Mouse (Mus musculus) MEL (cell line): ENCODE data around the gene Tmem95. TPM values are rescaled to one million over a fixed set of nuclear protein-coding genes. Genes with fewer than 3 reads are reported as not detected.

ENCODE experiments used
- DNase-seq: peaks from one replicate; pipeline ENCODE4 v3.0.0; 2011; ENCODE audit warnings: low read depth, low spot score
- H3K27ac ChIP-seq: 2 replicates; pipeline ENCODE4 v1.5.1; 2012; ENCODE audit warnings: low read depth, mild to moderate bottlenecking, control low read depth, low read length, moderate library complexity; ENCODE audit not compliant: control insufficient read depth
- H3K27me3 ChIP-seq, 2 experiments: fragments of 150-350 bp in 1 of 2; sonication (generic) in 1 of 2; 2 replicates each; pipeline ENCODE4 v1.6.1; 2012; ENCODE audit warnings: low read length in 2 of 2, mild to moderate bottlenecking in 2 of 2, improper control_type of control experiment in 1 of 2, moderate library complexity in 1 of 2; ENCODE audit not compliant: insufficient read depth in 2 of 2, control insufficient read depth in 1 of 2
- H3K36me3 ChIP-seq, 2 experiments: 2 replicates each; pipeline ENCODE4 v1.6.1; 2012 to 2014; ENCODE audit warnings: low read length in 2 of 2, improper control_type of control experiment in 1 of 2, inconsistent platforms in 1 of 2, mild to moderate bottlenecking in 1 of 2; ENCODE audit not compliant: insufficient read depth in 2 of 2, control insufficient read depth in 1 of 2
- H3K4me1 ChIP-seq, 2 experiments: fragments of 150-350 bp in 1 of 2; sonication (generic) in 1 of 2; 2 replicates each; pipeline ENCODE4 v1.6.1; 2012; ENCODE audit warnings: low read length in 2 of 2, improper control_type of control experiment in 1 of 2, mild to moderate bottlenecking in 1 of 2; ENCODE audit not compliant: insufficient read depth in 2 of 2, control insufficient read depth in 1 of 2
- H3K4me3 ChIP-seq, 2 experiments: fragments of 150-350 bp in 1 of 2; sonication (generic) in 1 of 2; 2 replicates each; pipeline ENCODE4 v1.5.1; 2012; ENCODE audit warnings: low read depth in 2 of 2, low read length in 2 of 2, mild to moderate bottlenecking in 2 of 2, moderate library complexity in 2 of 2, control low read depth in 1 of 2, improper control_type of control experiment in 1 of 2; ENCODE audit not compliant: control insufficient read depth in 1 of 2, insufficient read depth in 1 of 2
- H3K79me2 ChIP-seq: 2 replicates; pipeline ENCODE4 v1.6.1; 2012; ENCODE audit warnings: mild to moderate bottlenecking, low read length, moderate library complexity; ENCODE audit not compliant: control insufficient read depth, poor library complexity, insufficient read depth
- H3K9ac ChIP-seq: 2 replicates; pipeline ENCODE4 v1.6.1; 2012; ENCODE audit warnings: low read depth, mild to moderate bottlenecking, control low read depth, low read length, moderate library complexity; ENCODE audit not compliant: control insufficient read depth, poor library complexity, severe bottlenecking
- H3K9me3 ChIP-seq: fragments of 150-350 bp; sonication (generic); replicated peaks from 2 replicates; pipeline ENCODE4 v1.6.1; 2012; ENCODE audit warnings: mild to moderate bottlenecking, low read length, improper control_type of control experiment, moderate library complexity; ENCODE audit not compliant: insufficient read depth
- BHLHE40 ChIP-seq: IDR thresholded peaks from 2 replicates; pipeline ENCODE4 v1.6.1; 2012; ENCODE audit warnings: low read depth, mild to moderate bottlenecking, inconsistent platforms, low read length, improper control_type of control experiment, borderline replicate concordance
- CHD1 ChIP-seq: IDR thresholded peaks from 2 replicates; pipeline ENCODE4 v1.6.1; 2012; ENCODE audit warnings: low read depth, mild to moderate bottlenecking, inconsistent platforms, low read length, improper control_type of control experiment
- CHD2 ChIP-seq: IDR thresholded peaks from 2 replicates; pipeline ENCODE4 v1.6.1; 2011; ENCODE audit warnings: low read length, improper control_type of control experiment
- CTCF ChIP-seq, 3 experiments: IDR thresholded peaks in 2 of 3; conservative IDR thresholded peaks in 1 of 3; 2 replicates each; pipeline ENCODE4 v1.5.1; 2011 to 2012; ENCODE audit warnings: low read length in 3 of 3, low read depth in 2 of 3, mild to moderate bottlenecking in 2 of 3, improper control_type of control experiment in 1 of 3, inconsistent platforms in 1 of 3, mixed read lengths in 1 of 3, moderate library complexity in 1 of 3; ENCODE audit not compliant: control insufficient read depth in 1 of 3, insufficient read depth in 1 of 3, poor library complexity in 1 of 3, severe bottlenecking in 1 of 3
- E2F4 ChIP-seq: IDR thresholded peaks from 2 replicates; pipeline ENCODE4 v1.6.1; 2011; ENCODE audit warnings: low read depth, low read length, improper control_type of control experiment, borderline replicate concordance
- ELF1 ChIP-seq: IDR thresholded peaks from 2 replicates; pipeline ENCODE4 v1.6.1; 2014; ENCODE audit warnings: low read depth, mild to moderate bottlenecking, inconsistent platforms, low read length, improper control_type of control experiment, moderate library complexity
- EP300 ChIP-seq, 2 experiments: IDR thresholded peaks; 2 replicates each; pipeline ENCODE4 v1.6.1; 2011; ENCODE audit warnings: improper control_type of control experiment in 2 of 2, low read length in 2 of 2, low read depth in 1 of 2, mild to moderate bottlenecking in 1 of 2
- ETS1 ChIP-seq: IDR thresholded peaks from 2 replicates; pipeline ENCODE4 v1.6.1; 2012; ENCODE audit warnings: low read depth, mild to moderate bottlenecking, inconsistent platforms, low read length, improper control_type of control experiment, moderate library complexity
- GABPA ChIP-seq: IDR thresholded peaks from 2 replicates; pipeline ENCODE4 v1.6.1; 2012; ENCODE audit warnings: low read depth, mild to moderate bottlenecking, inconsistent platforms, low read length, improper control_type of control experiment, moderate library complexity
- GATA1 ChIP-seq: IDR thresholded peaks from 2 replicates; pipeline ENCODE4 v1.6.1; 2011; ENCODE audit warnings: low read depth, low read length, improper control_type of control experiment
- HCFC1 ChIP-seq: IDR thresholded peaks from 2 replicates; pipeline ENCODE4 v1.6.1; 2012; ENCODE audit warnings: low read depth, mild to moderate bottlenecking, inconsistent platforms, low read length, improper control_type of control experiment, moderate library complexity
- JUND ChIP-seq: IDR thresholded peaks from 2 replicates; pipeline ENCODE4 v1.6.1; 2011; ENCODE audit warnings: low read depth, mild to moderate bottlenecking, improper control_type of control experiment, low read length
- KAT2A ChIP-seq: conservative IDR thresholded peaks from 2 replicates; pipeline ENCODE4 v1.6.1; 2012; ENCODE audit warnings: low read depth, low read length, improper control_type of control experiment, inconsistent platforms
- MAFK ChIP-seq: IDR thresholded peaks from 2 replicates; pipeline ENCODE4 v1.6.1; 2011; ENCODE audit warnings: low read depth, mild to moderate bottlenecking, low read length, improper control_type of control experiment, borderline replicate concordance
- MAX ChIP-seq: IDR thresholded peaks from 2 replicates; pipeline ENCODE4 v1.6.1; 2011; ENCODE audit warnings: low read length, improper control_type of control experiment
- MAZ ChIP-seq: IDR thresholded peaks from 2 replicates; pipeline ENCODE4 v1.6.1; 2012; ENCODE audit warnings: low read depth, mild to moderate bottlenecking, inconsistent platforms, low read length, improper control_type of control experiment
- MEF2A ChIP-seq: IDR thresholded peaks from 2 replicates; pipeline ENCODE4 v1.6.1; 2014; ENCODE audit warnings: low read depth, mild to moderate bottlenecking, inconsistent platforms, low read length, improper control_type of control experiment; ENCODE audit not compliant: poor library complexity, insufficient replicate concordance, severe bottlenecking; ENCODE audit errors: extremely low read depth
- MXI1 ChIP-seq: IDR thresholded peaks from 2 replicates; pipeline ENCODE4 v1.6.1; 2011; ENCODE audit warnings: mild to moderate bottlenecking, low read depth, low read length, improper control_type of control experiment
- NELFE ChIP-seq: IDR thresholded peaks from 2 replicates; pipeline ENCODE4 v1.6.1; 2011; ENCODE audit warnings: low read depth, low read length, improper control_type of control experiment
- NRF1 ChIP-seq: IDR thresholded peaks from 2 replicates; pipeline ENCODE4 v1.6.1; 2014; ENCODE audit warnings: low read depth, mild to moderate bottlenecking, inconsistent platforms, low read length, improper control_type of control experiment, moderate library complexity; ENCODE audit not compliant: poor library complexity, insufficient read depth, severe bottlenecking
- POLR2A ChIP-seq, 2 experiments: IDR thresholded peaks; 2 replicates each; pipeline ENCODE4 v1.6.1; 2011 to 2012; ENCODE audit warnings: low read length in 2 of 2, mild to moderate bottlenecking in 2 of 2, control low read depth in 1 of 2, improper control_type of control experiment in 1 of 2, low read depth in 1 of 2, moderate library complexity in 1 of 2; ENCODE audit not compliant: control insufficient read depth in 1 of 2, insufficient read depth in 1 of 2, poor library complexity in 1 of 2
- POLR2AphosphoS2 ChIP-seq: IDR thresholded peaks from 2 replicates; pipeline ENCODE4 v1.6.1; 2011; ENCODE audit warnings: low read length, improper control_type of control experiment
- POLR2AphosphoS5 ChIP-seq: IDR thresholded peaks from 2 replicates; pipeline ENCODE4 v1.6.1; 2012; ENCODE audit warnings: low read depth, borderline replicate concordance, mild to moderate bottlenecking, inconsistent platforms, low read length, moderate library complexity, mixed read lengths
- RAD21 ChIP-seq: IDR thresholded peaks from 2 replicates; pipeline ENCODE4 v1.6.1; 2011; ENCODE audit warnings: mild to moderate bottlenecking, low read depth, low read length, improper control_type of control experiment
- RCOR1 ChIP-seq: IDR thresholded peaks from 2 replicates; pipeline ENCODE4 v1.6.1; 2012; ENCODE audit warnings: low read depth, mild to moderate bottlenecking, inconsistent platforms, low read length, improper control_type of control experiment
- SIN3A ChIP-seq: IDR thresholded peaks from 2 replicates; pipeline ENCODE4 v1.6.1; 2012; ENCODE audit warnings: low read length, improper control_type of control experiment, inconsistent platforms
- SMC3 ChIP-seq: IDR thresholded peaks from 2 replicates; pipeline ENCODE4 v1.6.1; 2011; ENCODE audit warnings: low read depth, low read length, improper control_type of control experiment
- TAL1 ChIP-seq: IDR thresholded peaks from 2 replicates; pipeline ENCODE4 v1.6.1; 2012; ENCODE audit warnings: mild to moderate bottlenecking, inconsistent platforms, low read length, moderate library complexity, mixed read lengths
- TBP ChIP-seq: IDR thresholded peaks from 2 replicates; pipeline ENCODE4 v1.8.0; 2011; ENCODE audit warnings: low read depth, low read length, improper control_type of control experiment
- TCF12 ChIP-seq: IDR thresholded peaks from 2 replicates; pipeline ENCODE4 v1.6.1; 2014; ENCODE audit warnings: low read depth, mild to moderate bottlenecking, inconsistent platforms, low read length, improper control_type of control experiment, moderate library complexity
- UBTF ChIP-seq: IDR thresholded peaks from 2 replicates; pipeline ENCODE4 v1.6.1; 2012; ENCODE audit warnings: low read depth, mild to moderate bottlenecking, inconsistent platforms, low read length, improper control_type of control experiment, moderate library complexity, borderline replicate concordance; ENCODE audit not compliant: insufficient read depth
- USF1 ChIP-seq: IDR thresholded peaks from 2 replicates; pipeline ENCODE4 v1.6.1; 2014; ENCODE audit warnings: low read depth, mild to moderate bottlenecking, inconsistent platforms, low read length, improper control_type of control experiment, moderate library complexity
- USF2 ChIP-seq, 2 experiments: IDR thresholded peaks; 2 replicates each; pipeline ENCODE4 v1.6.1; 2011 to 2012; ENCODE audit warnings: improper control_type of control experiment in 2 of 2, low read length in 2 of 2, borderline replicate concordance in 1 of 2, inconsistent platforms in 1 of 2, low read depth in 1 of 2, mild to moderate bottlenecking in 1 of 2; ENCODE audit not compliant: insufficient read depth in 1 of 2
- ZC3H11A ChIP-seq: IDR thresholded peaks from 2 replicates; pipeline ENCODE4 v1.6.1; 2012; ENCODE audit warnings: low read depth, mild to moderate bottlenecking, inconsistent platforms, low read length, improper control_type of control experiment
- ZKSCAN1 ChIP-seq: IDR thresholded peaks from 2 replicates; pipeline ENCODE4 v1.6.1; 2012; ENCODE audit warnings: low read depth, mild to moderate bottlenecking, inconsistent platforms, low read length, improper control_type of control experiment, moderate library complexity
- ZMIZ1 ChIP-seq: IDR thresholded peaks from 2 replicates; pipeline ENCODE4 v1.6.1; 2012; ENCODE audit warnings: low read depth, mild to moderate bottlenecking, inconsistent platforms, low read length, improper control_type of control experiment, moderate library complexity
- ZNF384 ChIP-seq: IDR thresholded peaks from 2 replicates; pipeline ENCODE4 v1.6.1; 2012; ENCODE audit warnings: low read depth, mild to moderate bottlenecking, inconsistent platforms, low read length, improper control_type of control experiment
- polyA plus RNA-seq, 2 experiments: library from polyadenylated mRNA; stranded (reverse) in 1 of 2; unstranded in 1 of 2; fragments of >175 nt in 1 of 2; fragments of >200 nt in 1 of 2; gene quantifications; 2 replicates each; pipeline versions ENCODE4 v1.2.1 to v1.2.4; 2012; ENCODE audit warnings: low replicate concordance in 2 of 2, low read depth in 1 of 2; ENCODE audit not compliant: insufficient read length in 2 of 2, insufficient read depth in 1 of 2, missing spikeins in 1 of 2
- total RNA-seq: library from RNA; depleted of rRNA; stranded (reverse); fragments of 300-350 nt; gene quantifications from 2 replicates; pipeline ENCODE4 v1.2.3, GENCODE M21; 2012

Gene Tmem95
- total and polyA plus RNA-seq, 3 experiments = not detected

DNA sequence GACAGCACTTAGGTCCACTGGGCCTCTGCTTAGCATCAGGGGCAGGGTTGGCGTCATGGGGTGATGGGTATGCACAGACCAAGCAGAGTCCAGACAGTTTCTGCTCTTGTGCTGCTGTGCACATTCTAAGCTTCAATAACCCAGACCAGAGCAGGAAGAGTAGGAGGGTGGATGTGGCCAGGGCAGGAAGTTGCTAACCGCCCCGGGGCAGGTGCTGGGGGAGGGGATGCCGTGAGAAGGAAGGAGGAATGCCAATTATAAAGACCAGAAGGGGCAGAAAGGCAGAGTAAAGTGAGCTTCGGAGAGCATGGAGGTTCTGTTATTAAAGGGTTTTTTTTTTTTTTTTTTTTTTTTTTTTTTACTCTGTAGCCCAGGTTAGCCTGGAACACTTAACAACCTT, 16.9 kb upstream of the Tmem95 start:
- peak; percentile 74 for DNase-seq
- Histone ChIP-seq H3K27me3 (no peaks in the 10 kb centered on the region), H3K36me3 (peaks cover 0 to 15% of the 10 kb centered on the region in 2 experiments; a peak in 2 of 4 replicates), H3K9me3 (no peaks in the 10 kb centered on the region), H3K9ac (peak overlapping the region; percentile 68), H3K4me1 (peaks cover 13 to 25% of the 10 kb centered on the region in 2 experiments), H3K79me2 (no peaks in the 10 kb centered on the region; the same call in none of the 2 replicates), H3K4me3 (peak overlapping the region; percentile 47 to 72), H3K27ac (peak overlapping the region; percentile 71)
- TF ChIP-seq HCFC1 (peak; percentile 54; the same call in 1 of the 2 replicates), CHD1 (no peak), NELFE (no peak), EP300 (IDR thresholded peaks at IDR 0.05; ENCODE audit: low read depth in 1 of 2, low read length in 2 of 2) (peak in 1 of 2 experiments; percentile 67; a peak in 3 of 4 replicates), RCOR1 (no peak), POLR2A (IDR thresholded peaks at IDR 0.05; ENCODE audit: control insufficient read depth in 1 of 2, insufficient read depth in 1 of 2, low read depth in 1 of 2, low read length in 2 of 2, poor library complexity in 1 of 2) (0 out of 4 replicates have a peak, but pooled peaks of 1 of the 2 experiments have one; percentile 14), CTCF (IDR thresholded peaks at IDR 0.05 in 2 of 3, conservative IDR thresholded peaks at IDR 0.05 in 1 of 3; ENCODE audit: control insufficient read depth in 1 of 3, insufficient read depth in 1 of 3, low read depth in 2 of 3, low read length in 3 of 3, poor library complexity in 1 of 3, severe bottlenecking in 1 of 3) (no peak), POLR2AphosphoS5 (no peak), GABPA (no peak), RAD21 (no peak), USF2 (IDR thresholded peaks at IDR 0.05; ENCODE audit: borderline replicate concordance in 1 of 2, insufficient read depth in 1 of 2, low read depth in 1 of 2, low read length in 2 of 2) (no peak), USF1 (no peak), ZC3H11A (no peak), ZNF384 (no peak), GATA1 (no peak), BHLHE40 (0 out of 2 replicates have a peak, but pooled peaks have one; percentile 37), NRF1 (no peak), POLR2AphosphoS2 (no peak), SIN3A (peak; percentile 39; the same call in 1 of the 2 replicates), JUND (no peak), ETS1 (peak; percentile 30; the same call in 1 of the 2 replicates), MEF2A (no peak), TAL1 (no peak), KAT2A (no peak), TCF12 (no peak), UBTF (no peak), MAZ (no peak), MAFK (no peak), ELF1 (no peak; the same call in 1 of the 2 replicates), MAX (no peak), ZKSCAN1 (no peak), E2F4 (no peak), CHD2 (peak; percentile 26; the same call in 1 of the 2 replicates), MXI1 (no peak), SMC3 (no peak), TBP (no peak; the same call in 1 of the 2 replicates), ZMIZ1 (no peak)
